Mouse (Mus musculus) heart, postnatal 14 days (tissue): ENCODE measurements around the gene Klk13. TPM values are rescaled to one million over a fixed set of nuclear protein-coding genes. Genes with fewer than 3 reads are reported as not detected.
A peak's percentile ranks its signal among the peaks of the same experiment; 100 is the strongest.
"Not testable (repeated sequence)": the region's sequence is repeated elsewhere in the genome, so short reads cannot be mapped to it uniquely, and the experiment has no call there.

Source experiments
- DNase-seq, 2 experiments: peaks; one replicate each; pipeline ENCODE4 v3.0.0; 2021 to 2022
- intact Hi-C: fragments of 180-260 bp; cut with DNase I; formaldehyde crosslinking; loops from one replicate; pipeline ENCODE4 v1.15.1; 2025
- long read RNA-seq, 2 experiments: library from polyadenylated mRNA; stranded (forward); transcript quantifications; one replicate each; pipeline ENCODE4 v2.0.0; 2021
- total RNA-seq, 2 experiments: library from RNA; stranded (reverse); gene quantifications; 2 replicates each; pipeline ENCODE4 v1.2.3; 2021

Gene Klk13
- not detected for total RNA-seq
- long read RNA-seq, experiment 1, result 0 reads
- long read RNA-seq, experiment 2, result 0 reads

GRCm38 (mm10) chr7:43712267-43712666 lies at the start of gene Klk13:
Gene Klk13, plus strand, starts transcription at chr7:43712567.
- no peak for DNase-seq
- intact Hi-C loops, result no loop called here

- intact Hi-C loops, result no loop called here
- DNase-seq, result no peak
Measured at GRCm38 (mm10) chr7:43662804-43663203, 49.6 kb upstream of the Klk13 start.

GRCm38 (mm10) chr7:43667221-43667620 lies 45.1 kb upstream of the Klk13 start:
- intact Hi-C loops, result not testable (repeated sequence)

GRCm38 (mm10) chr7:43668582-43668981 lies 43.8 kb upstream of the Klk13 start:
- peak in 1 of 2 experiments; percentile 24 for DNase-seq
- intact Hi-C loops, result no loop called here

More at GRCm38 (mm10) chr7:43667221-43667620, 45.1 kb upstream of the Klk13 start:
- DNase-seq, result not testable (repeated sequence)

GRCm38 (mm10) chr7:43671064-43671808 lies 41.1 kb upstream of the Klk13 start:
- intact Hi-C loops, result loop anchor here (5.0 kb wide), 2 partner anchors 94 to 229 kb away; partner anchors contain the start of genes Cldnd2, Etfb, Gm45233 and Zfp719
- no peak for DNase-seq

- intact Hi-C loops, result loop anchor here (5.0 kb wide), 2 partner anchors 95 to 230 kb away; partner anchors contain the start of genes Cldnd2, Etfb, Gm45233 and Zfp719
- peak; percentile 91 to 92 for DNase-seq
Measured at GRCm38 (mm10) chr7:43671809-43672580, 40.4 kb upstream of the Klk13 start, which contains the start of gene Ctu1. Gene Ctu1, plus strand, starts transcription at chr7:43672016.

GRCm38 (mm10) chr7:43672581-43673260 lies 39.6 kb upstream of the Klk13 start:
- DNase-seq, result no peak
- intact Hi-C loops, result loop anchor here (5.0 kb wide), 2 partner anchors 95 to 230 kb away; partner anchors contain the start of genes Cldnd2, Etfb, Gm45233 and Zfp719

GRCm38 (mm10) chr7:43675091-43675490 lies 37.3 kb upstream of the Klk13 start:
- intact Hi-C loops, result no loop called here
- DNase-seq, result no peak

GRCm38 (mm10) chr7:43678517-43678916 lies 33.9 kb upstream of the Klk13 start:
- peak; percentile 46 to 59 for DNase-seq
- intact Hi-C loops, result no loop called here

GRCm38 (mm10) chr7:43680960-43681359 lies 31.4 kb upstream of the Klk13 start:
- peak; percentile 65 to 76 for DNase-seq
- intact Hi-C loops, result loop anchor here (1.0 to 2.0 kb wide), 2 partner anchors 104 to 214 kb away; no protein-coding TSS in a partner anchor

GRCm38 (mm10) chr7:43682511-43682910 lies 29.9 kb upstream of the Klk13 start:
- DNase-seq, intact Hi-C loops: not testable (repeated sequence)

GRCm38 (mm10) chr7:43685088-43685487 lies 27.3 kb upstream of the Klk13 start:
- no peak for DNase-seq
- intact Hi-C loops, result no loop called here

- no peak for DNase-seq
- intact Hi-C loops, result no loop called here
Measured at GRCm38 (mm10) chr7:43690118-43690517, 22.2 kb upstream of the Klk13 start, which contains the start of gene Klk14. Gene Klk14, plus strand, starts transcription at chr7:43690418.

GRCm38 (mm10) chr7:43710031-43710430 lies 2.3 kb upstream of the Klk13 start:
- intact Hi-C loops, result no loop called here
- no peak for DNase-seq

GRCm38 (mm10) chr7:43712917-43713316 lies 550 bp downstream of the Klk13 start:
- intact Hi-C loops, result no loop called here
- no peak for DNase-seq

GRCm38 (mm10) chr7:43713741-43714351 lies 1.5 kb downstream of the Klk13 start:
- DNase-seq, result no peak
- intact Hi-C loops, result no loop called here

GRCm38 (mm10) chr7:43747788-43748187 lies 35.4 kb downstream of the Klk13 start:
- peak; percentile 23 to 28 for DNase-seq
- intact Hi-C loops, result no loop called here

- no peak for DNase-seq
- intact Hi-C loops, result no loop called here
Measured at GRCm38 (mm10) chr7:43752806-43753205, 40.4 kb downstream of the Klk13 start.

GRCm38 (mm10) chr7:43766484-43766883 lies 54.1 kb downstream of the Klk13 start:
- intact Hi-C loops, result no loop called here
- no peak for DNase-seq

- no peak for DNase-seq
- intact Hi-C loops, result no loop called here
Measured at GRCm38 (mm10) chr7:43768597-43768996, 56.2 kb downstream of the Klk13 start, which contains the start of gene Klk12. Gene Klk12, plus strand, starts transcription at chr7:43768897.
